Mouse (Mus musculus): ENCODE data around the gene Dcaf1. TPM values are rescaled to one million over a fixed set of nuclear protein-coding genes. Genes with fewer than 3 reads are reported as not detected.

The Dcaf1 gene
- total and polyA plus RNA-seq, 3 experiments: 56.3 to 131 (median 58.7) TPM

GRCm38 (mm10) chr9:106780086-106780485, 41.6 kb upstream of the Dcaf1 start:
- Histone ChIP-seq H3K27me3 (ENCODE audit: control insufficient read depth in 1 of 2, insufficient read depth in 2 of 2, low read length in 2 of 2) (no peaks in the 10 kb centered on the region), H3K9me3 (replicated peaks; ENCODE audit: insufficient read depth, low read length) (no peaks in the 10 kb centered on the region), H3K9ac (ENCODE audit: control insufficient read depth, low read depth, low read length, poor library complexity, severe bottlenecking) (no peak overlapping the region)

GRCm38 (mm10) chr9:106783554-106783953, 38.1 kb upstream of the Dcaf1 start:
- peaks cover 0 to 6% of the 10 kb centered on the region in 2 experiments; a peak in 3 of 4 replicates for H3K36me3 ChIP-seq (ENCODE audit: control insufficient read depth in 1 of 2, insufficient read depth in 2 of 2, low read length in 2 of 2)
- H3K27ac ChIP-seq (ENCODE audit: control insufficient read depth, low read depth, low read length): no peak overlapping the region
- H3K4me3 ChIP-seq (ENCODE audit: control insufficient read depth in 1 of 2, insufficient read depth in 1 of 2, low read depth in 2 of 2, low read length in 2 of 2): no peak overlapping the region
- no peaks in the 10 kb centered on the region for H3K27me3 ChIP-seq (ENCODE audit: control insufficient read depth in 1 of 2, insufficient read depth in 2 of 2, low read length in 2 of 2)
- H3K9me3 ChIP-seq (replicated peaks; ENCODE audit: insufficient read depth, low read length): no peaks in the 10 kb centered on the region
- peaks cover 0 to 4% of the 10 kb centered on the region in 2 experiments; a peak in 1 of 4 replicates for H3K4me1 ChIP-seq (ENCODE audit: control insufficient read depth in 1 of 2, insufficient read depth in 2 of 2, low read length in 2 of 2)
- no peak for DNase-seq (ENCODE audit: low read depth, low spot score)
- no peak for TF ChIP-seq JUND (IDR thresholded peaks at IDR 0.05; ENCODE audit: low read depth, low read length)
- no peak for TF ChIP-seq GATA1 (IDR thresholded peaks at IDR 0.05; ENCODE audit: low read depth, low read length)
- TF ChIP-seq SIN3A (IDR thresholded peaks at IDR 0.05; ENCODE audit: low read length): no peak
- TF ChIP-seq ELF1 (IDR thresholded peaks at IDR 0.05; ENCODE audit: low read depth, low read length): no peak
- no peak for TF ChIP-seq MAFK (IDR thresholded peaks at IDR 0.05; ENCODE audit: borderline replicate concordance, low read depth, low read length)
- peaks cover 47% of the 10 kb centered on the region for H3K79me2 ChIP-seq (ENCODE audit: control insufficient read depth, insufficient read depth, low read length, poor library complexity)
- no peak overlapping the region for H3K9ac ChIP-seq (ENCODE audit: control insufficient read depth, low read depth, low read length, poor library complexity, severe bottlenecking)

More at GRCm38 (mm10) chr9:106780086-106780485, 41.6 kb upstream of the Dcaf1 start:
- H3K4me3 ChIP-seq (ENCODE audit: control insufficient read depth in 1 of 2, insufficient read depth in 1 of 2, low read depth in 2 of 2, low read length in 2 of 2): no peak overlapping the region
- no peak for DNase-seq (ENCODE audit: low read depth, low spot score)
- no peaks in the 10 kb centered on the region; a peak in 1 of 4 replicates for H3K36me3 ChIP-seq (ENCODE audit: control insufficient read depth in 1 of 2, insufficient read depth in 2 of 2, low read length in 2 of 2)
- peaks cover 28% of the 10 kb centered on the region for H3K79me2 ChIP-seq (ENCODE audit: control insufficient read depth, insufficient read depth, low read length, poor library complexity)
- no peaks in the 10 kb centered on the region for H3K4me1 ChIP-seq (ENCODE audit: control insufficient read depth in 1 of 2, insufficient read depth in 2 of 2, low read length in 2 of 2)
- no peak overlapping the region for H3K27ac ChIP-seq (ENCODE audit: control insufficient read depth, low read depth, low read length)
- TF ChIP-seq RCOR1 (IDR thresholded peaks at IDR 0.05; ENCODE audit: low read depth, low read length) (no peak), MAFK (IDR thresholded peaks at IDR 0.05; ENCODE audit: borderline replicate concordance, low read depth, low read length) (no peak), ETS1 (IDR thresholded peaks at IDR 0.05; ENCODE audit: low read depth, low read length) (no peak), UBTF (IDR thresholded peaks at IDR 0.05; ENCODE audit: borderline replicate concordance, insufficient read depth, low read depth, low read length) (no peak), TAL1 (IDR thresholded peaks at IDR 0.05; ENCODE audit: low read length) (no peak), KAT2A (conservative IDR thresholded peaks at IDR 0.05; ENCODE audit: low read depth, low read length) (no peak), TCF12 (IDR thresholded peaks at IDR 0.05; ENCODE audit: low read depth, low read length) (no peak), CTCF (IDR thresholded peaks at IDR 0.05 in 2 of 3, conservative IDR thresholded peaks at IDR 0.05 in 1 of 3; ENCODE audit: control insufficient read depth in 1 of 3, insufficient read depth in 1 of 3, low read depth in 2 of 3, low read length in 3 of 3, poor library complexity in 1 of 3, severe bottlenecking in 1 of 3) (no peak), MXI1 (IDR thresholded peaks at IDR 0.05; ENCODE audit: low read depth, low read length) (no peak), NELFE (IDR thresholded peaks at IDR 0.05; ENCODE audit: low read depth, low read length) (no peak), HCFC1 (IDR thresholded peaks at IDR 0.05; ENCODE audit: low read depth, low read length) (no peak), MEF2A (IDR thresholded peaks at IDR 0.05; ENCODE audit: extremely low read depth, insufficient replicate concordance, low read depth, low read length, poor library complexity, severe bottlenecking) (no peak), MYC (IDR thresholded peaks at IDR 0.05; ENCODE audit: low read depth, low read length) (no peak), POLR2AphosphoS5 (IDR thresholded peaks at IDR 0.05; ENCODE audit: borderline replicate concordance, low read depth, low read length) (no peak), EP300 (IDR thresholded peaks at IDR 0.05; ENCODE audit: low read depth in 1 of 2, low read length in 2 of 2) (no peak)

Measured in MEL (cell line).